Mouse (Mus musculus): ENCODE results near the gene Slc6a21.
A peak's percentile ranks its signal among the peaks of the same experiment; 100 is the strongest.

Gene Slc6a21

GRCm38 (mm10) chr7:45257063-45257840, 20.1 kb upstream of the Slc6a21 start:
- DNase-seq: peak in 1 of 2 experiments; percentile 10

- no peak for DNase-seq
These were observed 18.0 kb upstream of the Slc6a21 start for GRCm38 (mm10) chr7:45259281-45259680.

- DNase-seq: no peak
These were observed 15.0 kb upstream of the Slc6a21 start for GRCm38 (mm10) chr7:45262266-45262665.

- no peak for DNase-seq
These were observed 14.2 kb upstream of the Slc6a21 start for GRCm38 (mm10) chr7:45263006-45263607.

- DNase-seq: no peak
These were observed 13.0 kb upstream of the Slc6a21 start for GRCm38 (mm10) chr7:45264348-45264747.

GRCm38 (mm10) chr7:45265518-45265917, 11.8 kb upstream of the Slc6a21 start:
- DNase-seq: no peak

GRCm38 (mm10) chr7:45272786-45273412, 4.4 kb upstream of the Slc6a21 start:
- DNase-seq: no peak

GRCm38 (mm10) chr7:45273672-45274071, 3.6 kb upstream of the Slc6a21 start:
- DNase-seq: no peak

- no peak for DNase-seq
These were observed 9.2 kb downstream of the Slc6a21 start for GRCm38 (mm10) chr7:45286486-45286885.

GRCm38 (mm10) chr7:45296626-45297025, 19.3 kb downstream of the Slc6a21 start:
- no peak for DNase-seq

GRCm38 (mm10) chr7:45297563-45297962, 20.2 kb downstream of the Slc6a21 start:
- DNase-seq: no peak

GRCm38 (mm10) chr7:45299752-45300151, 22.4 kb downstream of the Slc6a21 start:
- DNase-seq: peak; percentile 80 to 83

GRCm38 (mm10) chr7:45300270-45300669, 23.0 kb downstream of the Slc6a21 start:
- DNase-seq: peak; percentile 85 to 91

- peak; percentile 50 to 70 for DNase-seq
These were observed 25.3 kb downstream of the Slc6a21 start for GRCm38 (mm10) chr7:45302626-45303025.

GRCm38 (mm10) chr7:45304869-45305268, 27.6 kb downstream of the Slc6a21 start:
- DNase-seq: peak in 1 of 2 experiments; percentile 20

GRCm38 (mm10) chr7:45305275-45305674, 28.0 kb downstream of the Slc6a21 start:
- peak; percentile 84 to 91 for DNase-seq

GRCm38 (mm10) chr7:45308551-45309240, 31.4 kb downstream of the Slc6a21 start:
- DNase-seq: no peak

- DNase-seq: peak; percentile 71 to 80
These were observed 32.1 kb downstream of the Slc6a21 start for GRCm38 (mm10) chr7:45309455-45309854.

GRCm38 (mm10) chr7:45312023-45312422, 34.7 kb downstream of the Slc6a21 start:
- no peak for DNase-seq

- DNase-seq: no peak
These were observed 35.6 kb downstream of the Slc6a21 start for GRCm38 (mm10) chr7:45312686-45313453.

GRCm38 (mm10) chr7:45313495-45313894, 36.2 kb downstream of the Slc6a21 start:
- DNase-seq: no peak

- DNase-seq: no peak
These were observed 37.9 kb downstream of the Slc6a21 start for GRCm38 (mm10) chr7:45315182-45315701.
